Mouse (Mus musculus) lung, postnatal 0 days (tissue): ENCODE results near the gene Gphb5. TPM values are rescaled to one million over a fixed set of nuclear protein-coding genes. Genes with fewer than 3 reads are reported as not detected.
A peak's percentile ranks its signal among the peaks of the same experiment; 100 is the strongest.

Source experiments
- ATAC-seq: fragments of 200-750 bp; cut with Nextera tagmentation; 2 replicates; pipeline ENCODE4 v1.8.0; 2017; ENCODE audit warnings: moderate library complexity
- DNase-seq: peaks from one replicate; pipeline ENCODE4 v3.0.0-alpha.2; 2016; ENCODE audit warnings: low spot score
- H3K27ac ChIP-seq: fragments of 300-500 bp; sonication (generic); 2 replicates; pipeline ENCODE4 v1.5.1; 2014; ENCODE audit warnings: antibody characterized with exemption, mild to moderate bottlenecking, low read length, mixed read lengths
- H3K27me3 ChIP-seq: fragments of 300-500 bp; sonication (generic); replicated peaks from 2 replicates; pipeline ENCODE4 v1.6.1; 2014; ENCODE audit warnings: low read length, mixed read lengths; ENCODE audit not compliant: insufficient read depth
- H3K36me3 ChIP-seq: fragments of 300-500 bp; sonication (generic); 2 replicates; pipeline ENCODE4 v1.6.1; 2014; ENCODE audit warnings: low read length, mixed read lengths; ENCODE audit not compliant: insufficient read depth
- H3K4me1 ChIP-seq: fragments of 300-500 bp; sonication (generic); 2 replicates; pipeline ENCODE4 v1.6.1; 2014; ENCODE audit warnings: antibody characterized with exemption, low read depth, low read length, mixed read lengths; ENCODE audit not compliant: insufficient read depth
- H3K4me2 ChIP-seq: fragments of 300-500 bp; sonication (generic); replicated peaks from 2 replicates; pipeline ENCODE4 v1.6.1; 2014; ENCODE audit warnings: low read depth, mild to moderate bottlenecking, low read length, moderate library complexity, mixed read lengths
- H3K4me3 ChIP-seq: fragments of 300-500 bp; sonication (generic); 2 replicates; pipeline ENCODE4 v1.5.1; 2014; ENCODE audit warnings: low read depth, low read length
- H3K9ac ChIP-seq: fragments of 300-500 bp; sonication (generic); replicated peaks from 2 replicates; pipeline ENCODE4 v1.6.1; 2014; ENCODE audit warnings: low read depth, mild to moderate bottlenecking
- H3K9me3 ChIP-seq: fragments of 300-500 bp; sonication (generic); 2 replicates; pipeline ENCODE4 v1.6.1; 2016; ENCODE audit warnings: low read length, mixed read lengths
- CTCF ChIP-seq: IDR thresholded peaks from 2 replicates; pipeline ENCODE4 v1.5.1; 2016; ENCODE audit warnings: antibody characterized with exemption, mild to moderate bottlenecking
- EP300 ChIP-seq: IDR thresholded peaks from 2 replicates; pipeline ENCODE4 v1.6.1; 2016; ENCODE audit warnings: antibody characterized with exemption, mild to moderate bottlenecking, control low read depth
- WGBS: fragments of 180-500 bp; shearing (Covaris S2); extraction: QIAGEN DNeasy Blood & Tissue Kit; methylation state at CpG from one replicate; pipeline ENCODE4 v1.1.7; 2014; 5-methylcytosine and 5-hydroxymethylcytosine counted together
- polyA plus RNA-seq: library from polyadenylated mRNA; unstranded; fragments of >200 nt; fragmentation: Nextera tagmentation; extraction: Ambion mirVana; gene quantifications from 2 replicates; pipeline ENCODE4 v1.2.1, GENCODE M21; 2015

The Gphb5 gene
- polyA plus RNA-seq, 1 experiment from 2014 or later, result not detected

- H3K9me3 ChIP-seq, result no peaks in the 10 kb centered on the region
- no peak overlapping the region for H3K4me2 ChIP-seq
- no peaks in the 10 kb centered on the region for H3K27me3 ChIP-seq
- WGBS, result 50% methylated on average over 9 of the region's 9 CpGs
- H3K4me3 ChIP-seq, result no peak overlapping the region
- no peaks in the 10 kb centered on the region for H3K4me1 ChIP-seq
- no peaks in the 10 kb centered on the region for H3K36me3 ChIP-seq
- TF ChIP-seq CTCF (no peak), EP300 (peak; percentile 95)
- no peak overlapping the region for H3K9ac ChIP-seq
- H3K27ac ChIP-seq, result peak overlapping the region; percentile 66
- peak; percentile 92 for ATAC-seq
- DNase-seq, result peak; percentile 68
These were observed 3.6 kb downstream of the Gphb5 start for GRCm38 (mm10) chr12:75412964-75413363.

- Histone ChIP-seq H3K4me2 (no peak overlapping the region), H3K4me1 (no peaks in the 10 kb centered on the region), H3K4me3 (no peak overlapping the region), H3K9ac (no peak overlapping the region), H3K27me3 (no peaks in the 10 kb centered on the region), H3K9me3 (no peaks in the 10 kb centered on the region), H3K27ac (no peak overlapping the region), H3K36me3 (no peaks in the 10 kb centered on the region)
- no peak for TF ChIP-seq EP300
- TF ChIP-seq CTCF, result no peak
- peak; percentile 40; the same call in 1 of the 2 replicates for ATAC-seq
- peak; percentile 27 for DNase-seq
- WGBS, result 30% methylated on average over 7 of the region's 7 CpGs
These were observed 19.5 kb downstream of the Gphb5 start for GRCm38 (mm10) chr12:75397077-75397476.

DNA sequence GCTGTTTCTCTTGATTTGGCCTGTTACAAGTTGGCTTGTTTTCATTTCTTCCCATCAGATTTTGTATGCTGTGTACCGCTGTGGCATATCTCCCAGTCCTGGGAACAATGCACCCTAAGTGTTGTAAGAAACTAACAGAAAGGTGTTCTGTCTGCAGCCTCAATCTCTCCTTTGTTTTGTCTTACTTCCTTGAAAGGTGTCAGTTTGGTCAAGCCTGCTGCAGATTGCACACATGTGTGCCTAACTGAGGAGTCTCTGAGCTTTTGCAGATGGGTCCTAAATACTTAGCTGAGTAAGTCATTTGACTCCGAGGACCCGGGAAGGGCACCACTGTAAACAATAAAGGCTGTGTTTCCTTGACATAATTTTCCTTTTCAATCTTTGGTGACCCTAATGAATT, 20.0 kb downstream of the Gphb5 start:
- Histone ChIP-seq H3K9ac (no peak overlapping the region), H3K4me1 (no peaks in the 10 kb centered on the region), H3K4me2 (no peak overlapping the region), H3K27ac (no peak overlapping the region), H3K27me3 (no peaks in the 10 kb centered on the region), H3K36me3 (no peaks in the 10 kb centered on the region), H3K9me3 (no peaks in the 10 kb centered on the region), H3K4me3 (no peak overlapping the region)
- ATAC-seq (peak; percentile 37; the same call in 1 of the 2 replicates), DNase-seq (peak; percentile 13)
- no peak for TF ChIP-seq CTCF
- TF ChIP-seq EP300, result no peak
- WGBS, result 40% methylated on average over 3 of the region's 3 CpGs

DNA sequence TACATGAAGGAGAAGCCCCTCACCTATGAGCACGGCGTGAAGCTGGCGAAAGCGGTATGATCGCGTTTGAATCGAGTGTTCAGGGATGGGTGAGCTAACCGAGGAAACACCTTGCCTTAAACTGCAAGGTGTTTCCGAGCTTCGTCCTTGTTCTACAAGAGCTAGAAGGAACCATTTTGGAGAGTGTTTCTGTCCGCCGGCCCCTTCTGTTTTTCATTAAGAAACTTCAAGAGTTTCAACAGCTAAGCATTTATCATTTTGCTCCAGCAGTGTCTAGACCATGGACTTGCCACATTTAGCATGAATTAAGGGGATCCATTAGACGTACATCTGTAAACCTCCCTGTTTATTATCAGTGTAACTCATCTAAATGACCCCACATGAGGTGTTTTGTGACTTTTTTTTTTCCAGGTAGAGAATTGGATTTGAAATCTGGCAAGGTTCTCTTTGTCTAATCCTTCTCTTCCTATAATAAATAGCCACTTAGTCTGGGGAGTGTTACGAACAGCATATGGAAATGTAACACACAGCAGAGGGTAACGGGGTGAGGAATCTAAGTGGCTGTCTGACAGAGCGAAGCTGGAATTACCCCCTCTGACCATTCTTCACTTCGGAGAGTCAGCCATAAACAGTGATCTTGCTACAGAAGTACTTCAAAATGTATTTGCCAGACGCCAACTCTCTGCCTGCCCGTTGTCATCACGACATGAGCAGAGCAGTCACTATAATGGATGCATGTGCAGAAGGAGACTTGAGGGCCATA, 22.4 kb downstream of the Gphb5 start:
- ATAC-seq, result no peak
- Histone ChIP-seq H3K4me2 (no peak overlapping the region), H3K27ac (no peak overlapping the region), H3K4me1 (no peaks in the 10 kb centered on the region), H3K9ac (no peak overlapping the region), H3K4me3 (no peak overlapping the region), H3K36me3 (no peaks in the 10 kb centered on the region), H3K27me3 (no peaks in the 10 kb centered on the region), H3K9me3 (no peaks in the 10 kb centered on the region)
- no peak for DNase-seq
- TF ChIP-seq CTCF (no peak), EP300 (no peak)
- 76% methylated on average over 20 of the region's 20 CpGs for WGBS

- Histone ChIP-seq H3K4me1 (no peaks in the 10 kb centered on the region), H3K27me3 (no peaks in the 10 kb centered on the region), H3K27ac (no peak overlapping the region), H3K9ac (no peak overlapping the region), H3K4me3 (no peak overlapping the region), H3K4me2 (no peak overlapping the region), H3K9me3 (no peaks in the 10 kb centered on the region), H3K36me3 (no peaks in the 10 kb centered on the region)
- ATAC-seq (no peak), DNase-seq (no peak)
- TF ChIP-seq EP300 (no peak), CTCF (no peak)
- 82% methylated on average over 9 of the region's 9 CpGs for WGBS
These were observed 25.1 kb downstream of the Gphb5 start for GRCm38 (mm10) chr12:75391526-75391925.

GRCm38 (mm10) chr12:75389308-75390135, 27.1 kb downstream of the Gphb5 start:
- peak; percentile 81 for TF ChIP-seq CTCF
- no peak for TF ChIP-seq EP300
- ATAC-seq (no peak), DNase-seq (peak; percentile 61)
- Histone ChIP-seq H3K9me3 (no peaks in the 10 kb centered on the region), H3K27me3 (no peaks in the 10 kb centered on the region), H3K9ac (no peak overlapping the region), H3K27ac (no peak overlapping the region), H3K4me3 (no peak overlapping the region), H3K4me1 (no peaks in the 10 kb centered on the region), H3K4me2 (no peak overlapping the region), H3K36me3 (no peaks in the 10 kb centered on the region)
- 45% methylated on average over 20 of the region's 20 CpGs for WGBS
